Mouse (Mus musculus) layer of hippocampus, adult 8-10 months (tissue): ENCODE results near the gene Fam19a5. TPM values are rescaled to one million over a fixed set of nuclear protein-coding genes. Genes with fewer than 3 reads are reported as not detected.
A peak's percentile ranks its signal among the peaks of the same experiment; 100 is the strongest.

Source experiments
- DNase-seq, 2 experiments: peaks; one replicate each; pipeline ENCODE4 v3.0.0; 2022; ENCODE audit warnings: low spot score in 2 of 2
- total RNA-seq, 4 experiments: library from RNA; stranded (reverse); gene quantifications; 2 replicates each; pipeline ENCODE4 v1.2.4; 2022

Fam19a5 gene
- 100 to 1,000 TPM; 117 to 129 (median 120) TPM for total RNA-seq

- no peak for DNase-seq
Measured at GRCm38 (mm10) chr15:87543599-87544338, at the start of gene Fam19a5. TSS of gene Fam19a5 (plus strand) at chr15:87544299.

- DNase-seq: no peak
Measured at GRCm38 (mm10) chr15:87501737-87502136, 42.4 kb upstream of the Fam19a5 start.

GRCm38 (mm10) chr15:87507349-87507748 lies 36.8 kb upstream of the Fam19a5 start:
- DNase-seq: no peak

- no peak for DNase-seq
Measured at GRCm38 (mm10) chr15:87510886-87511285, 33.2 kb upstream of the Fam19a5 start.

GRCm38 (mm10) chr15:87518161-87518560 lies 25.9 kb upstream of the Fam19a5 start:
- DNase-seq: no peak

- DNase-seq: no peak
Measured at GRCm38 (mm10) chr15:87529271-87529670, 14.8 kb upstream of the Fam19a5 start.

GRCm38 (mm10) chr15:87541656-87542055 lies 2.4 kb upstream of the Fam19a5 start:
- no peak for DNase-seq

GRCm38 (mm10) chr15:87544401-87545129 lies 466 bp downstream of the Fam19a5 start:
- no peak for DNase-seq

- DNase-seq: no peak
Measured at GRCm38 (mm10) chr15:87545130-87545642, 1.1 kb downstream of the Fam19a5 start.

GRCm38 (mm10) chr15:87545731-87546360 lies 1.7 kb downstream of the Fam19a5 start:
- DNase-seq: no peak

GRCm38 (mm10) chr15:87547022-87547421 lies 2.9 kb downstream of the Fam19a5 start:
- peak; percentile 75 for DNase-seq

- no peak for DNase-seq
Measured at GRCm38 (mm10) chr15:87549724-87550123, 5.6 kb downstream of the Fam19a5 start.

GRCm38 (mm10) chr15:87550756-87551155 lies 6.7 kb downstream of the Fam19a5 start:
- DNase-seq: no peak

GRCm38 (mm10) chr15:87551556-87551955 lies 7.5 kb downstream of the Fam19a5 start:
- DNase-seq: no peak

GRCm38 (mm10) chr15:87555811-87556210 lies 11.7 kb downstream of the Fam19a5 start:
- no peak for DNase-seq

- no peak for DNase-seq
Measured at GRCm38 (mm10) chr15:87564331-87564730, 20.2 kb downstream of the Fam19a5 start.

- DNase-seq: peak; percentile 67 to 79
Measured at GRCm38 (mm10) chr15:87566040-87566929, 22.2 kb downstream of the Fam19a5 start.

GRCm38 (mm10) chr15:87570182-87570581 lies 26.1 kb downstream of the Fam19a5 start:
- DNase-seq: no peak

GRCm38 (mm10) chr15:87579861-87580260 lies 35.8 kb downstream of the Fam19a5 start:
- DNase-seq: no peak

- peak; percentile 41 to 55 for DNase-seq
Measured at GRCm38 (mm10) chr15:87583921-87584621, 40.0 kb downstream of the Fam19a5 start.
